Mouse (Mus musculus) forebrain, embryonic 15.5 days (tissue): ENCODE measurements at regions not wholly inside any gene's neighbourhood (a gene's known extent, or its start where the extent isn't known, plus 50 kb on each side); places are given as distances from the start of the nearest gene placed in this dataset.

Experiments used
- ATAC-seq: fragments of 200-750 bp; cut with Nextera tagmentation; replicated peaks from 2 replicates; pipeline ENCODE4 v1.8.0; 2017; ENCODE audit warnings: mild to moderate bottlenecking, moderate TSS enrichment, moderate library complexity
- H3K27ac ChIP-seq: fragments of 300-500 bp; sonication (generic); replicated peaks from 2 replicates; pipeline ENCODE4 v1.5.1; 2015; ENCODE audit warnings: mild to moderate bottlenecking, inconsistent platforms
- H3K27me3 ChIP-seq: fragments of 300-500 bp; sonication (generic); 2 replicates; pipeline ENCODE4 v1.6.1; 2015; ENCODE audit warnings: inconsistent platforms
- H3K36me3 ChIP-seq: fragments of 300-500 bp; sonication (generic); 2 replicates; pipeline ENCODE4 v1.6.1; 2015; ENCODE audit warnings: mild to moderate bottlenecking, inconsistent platforms
- H3K4me1 ChIP-seq: fragments of 300-500 bp; sonication (generic); 2 replicates; pipeline ENCODE4 v1.6.1; 2015; ENCODE audit warnings: inconsistent platforms
- H3K4me2 ChIP-seq: fragments of 300-500 bp; sonication (generic); replicated peaks from 2 replicates; pipeline ENCODE4 v1.6.1; 2015; ENCODE audit warnings: mild to moderate bottlenecking, inconsistent platforms
- H3K4me3 ChIP-seq: fragments of 300-500 bp; sonication (generic); 2 replicates; pipeline ENCODE4 v1.5.1; 2015; ENCODE audit warnings: mild to moderate bottlenecking, inconsistent platforms
- H3K9ac ChIP-seq: fragments of 300-500 bp; sonication (generic); replicated peaks from 2 replicates; pipeline ENCODE4 v1.6.1; 2015; ENCODE audit warnings: mild to moderate bottlenecking, inconsistent platforms
- H3K9me3 ChIP-seq: fragments of 300-500 bp; sonication (generic); 2 replicates; pipeline ENCODE4 v1.6.1; 2016; ENCODE audit warnings: inconsistent platforms
- WGBS: fragments of 180-500 bp; shearing (Covaris S2); methylation state at CpG from one replicate; pipeline ENCODE4 v1.1.7; 2015; ENCODE audit warnings: mixed read lengths; 5-methylcytosine and 5-hydroxymethylcytosine counted together

DNA sequence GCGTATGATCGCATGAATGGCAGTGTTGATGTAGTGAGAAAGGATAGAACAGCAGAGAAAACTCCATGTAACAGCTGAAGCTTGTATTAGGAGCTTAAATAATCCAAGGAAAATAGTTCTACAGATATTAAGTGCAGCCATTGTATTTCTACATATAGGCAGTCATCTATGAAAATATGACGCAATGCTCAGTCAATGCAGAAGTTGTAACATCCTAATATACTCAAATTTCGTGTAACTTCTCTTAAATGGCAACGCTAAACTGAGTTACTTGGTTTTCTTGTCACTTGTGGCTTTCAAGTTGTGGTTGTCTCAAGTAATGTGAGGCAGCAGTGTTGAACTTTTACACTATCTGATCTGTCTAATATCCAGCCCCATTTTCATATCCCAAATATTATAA is 127.1 kb upstream of the Thbs1 start:
- Histone ChIP-seq H3K27me3 (no peaks in the 10 kb centered on the region), H3K9me3 (no peaks in the 10 kb centered on the region), H3K4me1 (no peaks in the 10 kb centered on the region), H3K4me3 (no peak overlapping the region), H3K36me3 (no peaks in the 10 kb centered on the region), H3K9ac (no peak overlapping the region), H3K4me2 (no peak overlapping the region), H3K27ac (no peak overlapping the region)
- 92% methylated on average over 5 of the region's 5 CpGs for WGBS
- no peak for ATAC-seq

DNA sequence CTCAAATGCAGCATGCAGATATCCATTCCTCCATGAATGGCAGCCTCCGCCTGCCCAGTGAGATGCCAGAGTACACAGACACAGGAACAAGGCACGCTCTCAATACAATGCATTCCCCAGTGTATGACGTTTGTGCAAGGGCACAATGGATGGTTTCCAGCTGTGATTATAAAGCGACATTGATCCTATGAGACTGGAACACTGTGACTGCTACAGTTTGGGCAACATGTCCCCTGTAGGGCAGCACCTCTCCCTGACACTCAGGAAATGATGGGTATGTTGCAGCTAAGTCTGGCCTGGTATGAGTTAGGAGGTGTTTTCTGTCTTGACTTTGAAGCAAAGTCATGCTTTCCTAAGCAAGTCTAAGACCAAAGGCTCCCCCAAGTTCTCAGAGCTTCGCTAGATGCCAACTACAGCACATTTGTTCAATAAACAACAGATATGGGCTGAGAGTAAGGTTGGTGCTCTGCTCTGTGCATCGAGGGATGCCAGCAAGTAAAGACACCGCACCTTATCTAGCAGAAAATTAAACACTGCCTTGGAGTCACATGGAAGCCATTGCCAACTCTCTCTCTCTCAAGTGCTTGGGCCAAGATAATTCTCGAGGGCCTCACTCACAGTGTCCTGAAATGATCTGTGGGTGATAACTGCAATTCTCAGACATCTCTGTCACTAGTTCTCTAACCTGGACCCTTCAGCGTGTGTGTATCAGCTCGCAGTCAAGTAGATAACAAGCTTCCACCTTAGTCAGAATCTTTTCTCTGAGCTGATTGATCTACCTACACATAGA is 124.1 kb upstream of the Thbs1 start:
- no peak for ATAC-seq
- Histone ChIP-seq H3K9me3 (no peaks in the 10 kb centered on the region), H3K36me3 (no peaks in the 10 kb centered on the region), H3K4me3 (no peak overlapping the region), H3K4me2 (no peak overlapping the region), H3K27ac (no peak overlapping the region), H3K9ac (no peak overlapping the region), H3K4me1 (no peaks in the 10 kb centered on the region), H3K27me3 (no peaks in the 10 kb centered on the region)
- 68% methylated on average over 10 of the region's 10 CpGs for WGBS

DNA sequence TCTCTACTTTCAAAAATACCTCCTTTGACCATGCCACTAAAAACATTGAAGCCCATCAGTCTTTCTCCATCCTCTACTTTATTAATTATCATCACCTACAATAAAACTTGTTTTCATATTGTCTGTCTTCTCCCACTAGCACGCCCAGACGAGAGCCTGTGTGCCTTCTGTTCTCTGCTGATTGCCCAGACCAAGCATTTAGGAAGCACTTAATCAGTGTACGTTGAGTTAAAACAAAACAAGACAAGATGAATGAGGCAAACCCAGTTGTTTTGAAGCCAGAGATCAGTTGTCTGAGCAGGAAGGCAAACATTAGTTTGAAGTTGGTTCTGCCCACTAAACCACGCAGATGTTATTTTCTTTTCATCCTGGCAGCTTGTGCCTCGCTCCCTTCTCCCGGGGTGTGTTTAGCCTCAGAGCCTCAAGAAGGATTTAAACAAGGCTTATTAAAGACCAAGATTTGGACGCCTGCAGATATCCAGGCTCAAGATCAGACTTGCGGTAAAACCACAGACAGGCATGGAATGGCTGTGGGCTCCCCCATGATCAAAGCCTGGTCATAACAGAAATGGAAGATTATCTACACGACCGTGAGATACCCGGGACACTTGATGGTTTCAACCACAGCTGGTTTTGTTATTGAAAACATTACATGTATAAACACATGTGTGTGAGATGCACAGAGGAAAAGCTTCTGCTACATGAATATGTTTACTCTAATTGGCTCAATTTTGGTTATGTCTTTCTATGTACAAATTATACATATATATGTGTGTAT is 123.1 kb upstream of the Thbs1 start:
- Histone ChIP-seq H3K27ac (no peak overlapping the region), H3K4me1 (no peaks in the 10 kb centered on the region), H3K27me3 (no peaks in the 10 kb centered on the region), H3K4me2 (no peak overlapping the region), H3K36me3 (no peaks in the 10 kb centered on the region), H3K4me3 (no peak overlapping the region), H3K9me3 (no peaks in the 10 kb centered on the region), H3K9ac (no peak overlapping the region)
- 70% methylated on average over 11 of the region's 11 CpGs for WGBS
- ATAC-seq: no peak

DNA sequence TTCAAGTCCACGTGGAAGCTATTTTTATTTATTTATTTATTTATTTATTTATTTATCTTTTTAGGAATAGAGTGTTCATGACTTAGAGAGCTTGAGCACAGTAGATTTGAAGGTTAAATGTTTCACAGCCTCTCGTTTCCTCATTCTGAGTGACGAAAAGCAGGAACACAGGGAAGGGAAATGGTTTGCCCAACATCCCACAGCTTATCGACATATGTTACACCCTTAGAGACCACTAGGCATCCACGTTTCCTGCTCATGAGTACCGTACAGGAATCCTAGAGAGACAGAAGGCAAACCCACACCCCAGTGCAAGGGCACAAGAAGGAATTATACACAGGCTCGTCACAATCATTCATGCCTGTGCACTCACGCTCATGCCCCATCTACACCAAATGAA is 122.5 kb upstream of the Thbs1 start:
- ATAC-seq: no peak
- H3K36me3 ChIP-seq: no peaks in the 10 kb centered on the region
- no peaks in the 10 kb centered on the region for H3K4me1 ChIP-seq
- H3K27ac ChIP-seq: no peak overlapping the region
- H3K9ac ChIP-seq: no peak overlapping the region
- H3K4me2 ChIP-seq: no peak overlapping the region
- H3K27me3 ChIP-seq: no peaks in the 10 kb centered on the region
- H3K4me3 ChIP-seq: no peak overlapping the region
- 92% methylated on average over 8 of the region's 8 CpGs for WGBS
- H3K9me3 ChIP-seq: no peaks in the 10 kb centered on the region

DNA sequence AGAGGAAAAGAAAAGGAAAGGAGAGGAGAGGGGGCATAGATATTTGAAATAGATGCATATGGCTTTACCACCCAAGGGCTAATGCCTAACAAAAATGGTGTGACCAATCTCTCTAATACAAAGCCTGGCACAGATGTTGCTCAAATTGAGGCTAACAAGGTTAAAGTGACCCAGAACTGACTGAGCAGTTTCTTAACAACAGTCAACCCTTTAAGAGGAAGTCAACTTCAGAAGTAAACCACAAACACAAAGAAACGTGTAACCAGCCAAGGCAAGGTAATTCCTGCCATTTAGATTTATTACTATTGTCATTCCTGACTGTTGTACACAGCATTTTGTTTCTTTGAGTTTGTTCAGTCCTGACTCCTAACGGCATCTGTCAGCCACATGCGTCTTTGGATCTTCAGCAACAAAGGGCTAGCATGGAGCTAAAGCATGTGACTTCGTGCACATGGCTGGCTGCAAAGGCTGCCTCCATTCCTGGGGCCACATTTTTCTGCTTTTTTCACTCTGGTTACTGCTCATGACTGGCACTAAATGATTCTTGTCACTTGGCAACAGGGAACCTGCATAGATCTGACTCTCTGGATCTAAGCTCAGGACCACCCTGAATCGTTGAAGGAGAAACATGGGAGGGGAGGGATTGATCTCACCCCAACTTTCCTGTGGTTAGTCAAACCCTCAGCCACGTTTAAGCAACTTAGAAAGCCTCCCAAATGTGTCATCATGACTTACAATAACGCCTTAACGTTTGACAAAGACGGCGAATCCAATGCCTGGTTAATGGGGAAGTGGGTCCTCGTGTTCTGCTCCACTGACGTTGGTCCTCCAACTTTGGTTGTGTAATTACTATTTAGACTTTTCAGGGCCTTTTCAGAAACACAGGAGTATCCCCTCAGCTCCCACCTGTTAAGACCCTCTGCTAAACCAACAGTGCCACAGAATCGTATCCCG is 115.3 kb upstream of the Thbs1 start:
- Histone ChIP-seq H3K36me3 (no peaks in the 10 kb centered on the region), H3K9me3 (no peaks in the 10 kb centered on the region), H3K27ac (no peak overlapping the region), H3K27me3 (no peaks in the 10 kb centered on the region), H3K4me1 (no peaks in the 10 kb centered on the region), H3K4me2 (no peak overlapping the region), H3K9ac (no peak overlapping the region), H3K4me3 (no peak overlapping the region)
- ATAC-seq: no peak
- 82% methylated on average over 14 of the region's 14 CpGs for WGBS

DNA sequence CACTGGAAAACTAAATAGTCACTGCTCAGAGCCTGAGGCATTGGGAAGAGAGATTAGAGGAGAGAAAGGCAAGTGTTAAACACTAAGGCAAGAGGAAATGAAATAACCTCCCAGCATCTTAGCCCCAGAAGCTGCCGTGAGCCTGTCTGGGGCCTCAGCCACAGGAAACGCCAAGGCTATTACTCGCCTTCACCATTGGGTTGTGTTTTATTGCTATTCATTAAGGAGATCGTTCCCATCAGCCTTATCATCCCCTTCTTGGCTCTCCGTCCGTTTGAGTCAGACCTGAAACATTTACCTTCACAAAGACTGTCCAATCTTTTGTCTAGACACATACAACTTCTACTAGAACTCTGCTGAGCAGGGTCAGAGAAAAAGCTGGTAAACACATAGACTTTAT is 112.0 kb upstream of the Thbs1 start:
- H3K4me2 ChIP-seq: no peak overlapping the region
- 65% methylated on average over 6 of the region's 6 CpGs for WGBS
- H3K36me3 ChIP-seq: no peaks in the 10 kb centered on the region
- no peak for ATAC-seq
- no peaks in the 10 kb centered on the region for H3K27me3 ChIP-seq
- no peak overlapping the region for H3K9ac ChIP-seq
- no peaks in the 10 kb centered on the region for H3K9me3 ChIP-seq
- no peak overlapping the region for H3K4me3 ChIP-seq
- no peak overlapping the region for H3K27ac ChIP-seq
- H3K4me1 ChIP-seq: no peaks in the 10 kb centered on the region

DNA sequence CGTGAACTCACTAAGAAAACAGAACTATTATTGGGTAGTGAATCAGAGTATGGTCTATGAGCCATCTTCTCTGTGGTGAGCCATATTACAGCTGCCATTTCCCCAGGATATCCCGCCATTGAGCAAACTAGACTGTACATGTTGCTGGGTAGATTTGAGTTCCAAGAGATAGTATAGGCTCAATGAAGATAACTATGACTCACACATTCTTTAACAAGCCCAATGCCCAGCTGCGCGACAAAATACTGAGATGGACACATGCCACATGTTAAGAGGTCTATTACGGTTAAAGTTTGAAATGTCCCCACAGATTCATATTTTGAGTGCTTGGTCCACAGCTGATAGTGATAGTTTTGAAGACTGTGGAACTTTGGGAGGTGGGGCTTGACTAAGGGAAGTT is 107.5 kb upstream of the Thbs1 start:
- Histone ChIP-seq H3K27ac (no peak overlapping the region), H3K9ac (no peak overlapping the region), H3K9me3 (no peaks in the 10 kb centered on the region), H3K4me1 (no peaks in the 10 kb centered on the region), H3K27me3 (no peaks in the 10 kb centered on the region), H3K4me3 (no peak overlapping the region), H3K36me3 (no peaks in the 10 kb centered on the region), H3K4me2 (no peak overlapping the region)
- WGBS: 94% methylated on average over 5 of the region's 5 CpGs
- no peak for ATAC-seq

DNA sequence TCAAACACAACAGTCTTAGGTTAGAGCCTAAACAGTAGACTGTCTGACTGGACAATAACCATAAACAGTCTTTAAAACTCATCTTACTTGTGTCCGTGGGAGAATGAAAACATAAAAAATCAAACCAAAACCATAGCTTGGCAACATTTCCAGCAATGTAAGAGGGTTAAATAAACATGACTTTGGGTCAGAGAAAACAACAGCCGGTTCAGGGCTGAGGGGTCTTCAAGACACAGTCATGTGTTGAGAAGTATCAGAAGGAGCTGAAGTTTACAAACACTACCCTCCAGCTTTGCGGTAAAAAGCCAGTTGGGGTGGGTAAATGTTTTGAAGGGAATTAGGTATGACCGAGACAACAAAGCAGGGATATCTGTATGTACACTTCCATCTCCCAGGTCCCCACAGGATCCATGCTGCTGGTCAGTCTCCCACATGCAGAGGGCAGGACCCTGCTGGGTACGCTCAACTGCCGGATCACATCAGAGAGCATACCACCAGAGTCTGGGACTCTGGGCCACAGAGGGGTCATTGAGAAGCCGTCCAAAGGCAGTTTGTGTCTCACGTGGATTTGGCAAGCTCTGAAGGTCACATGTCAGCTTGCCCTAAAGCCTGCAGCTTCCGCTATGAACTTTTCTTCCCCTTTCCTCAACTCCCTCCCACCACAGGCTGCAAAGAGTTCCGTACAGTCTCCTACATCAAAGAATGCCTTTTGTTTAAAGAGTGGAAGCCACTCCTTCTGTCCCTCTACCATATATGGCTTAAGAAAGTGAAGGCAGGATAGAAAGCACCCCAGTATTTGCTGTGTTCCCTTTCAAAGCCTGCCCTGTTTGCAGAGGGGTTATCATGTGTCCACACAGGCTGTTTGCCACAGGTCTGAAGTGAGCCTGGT is 103.9 kb upstream of the Thbs1 start:
- no peak overlapping the region for H3K27ac ChIP-seq
- WGBS: 71% methylated on average over 10 of the region's 10 CpGs
- no peak for ATAC-seq

DNA sequence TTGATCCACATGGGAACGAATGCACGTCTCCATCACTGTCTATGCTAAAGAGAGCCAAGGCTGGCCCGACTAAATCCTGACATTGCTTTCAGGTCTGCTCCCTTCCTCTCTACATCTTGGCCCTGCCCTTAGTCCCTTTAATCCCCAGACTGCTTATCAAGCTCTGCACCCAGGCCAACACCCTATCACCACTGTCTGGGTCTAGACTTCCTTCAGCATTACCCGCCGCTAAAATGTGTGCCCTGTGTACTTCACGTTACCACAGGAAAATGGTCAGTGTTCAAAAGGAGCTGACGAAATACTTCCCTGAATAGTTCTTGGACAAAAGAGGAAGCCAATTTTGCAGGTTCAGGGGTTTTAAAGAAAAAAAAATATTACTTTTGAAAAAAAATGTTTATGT is 100.0 kb upstream of the Thbs1 start:
- no peak for ATAC-seq
- no peak overlapping the region for H3K4me2 ChIP-seq
- no peaks in the 10 kb centered on the region for H3K36me3 ChIP-seq
- no peak overlapping the region for H3K4me3 ChIP-seq
- WGBS: 92% methylated on average over 7 of the region's 7 CpGs
- H3K9me3 ChIP-seq: no peaks in the 10 kb centered on the region
- no peaks in the 10 kb centered on the region for H3K4me1 ChIP-seq
- no peak overlapping the region for H3K27ac ChIP-seq
- H3K9ac ChIP-seq: no peak overlapping the region
- H3K27me3 ChIP-seq: no peaks in the 10 kb centered on the region

More for the DNA sequence above, 103.9 kb upstream of the Thbs1 start:
- no peak overlapping the region for H3K4me2 ChIP-seq
- no peaks in the 10 kb centered on the region for H3K4me1 ChIP-seq
- H3K9ac ChIP-seq: no peak overlapping the region
- no peaks in the 10 kb centered on the region for H3K36me3 ChIP-seq
- no peaks in the 10 kb centered on the region for H3K9me3 ChIP-seq
- H3K27me3 ChIP-seq: no peaks in the 10 kb centered on the region
- no peak overlapping the region for H3K4me3 ChIP-seq

DNA sequence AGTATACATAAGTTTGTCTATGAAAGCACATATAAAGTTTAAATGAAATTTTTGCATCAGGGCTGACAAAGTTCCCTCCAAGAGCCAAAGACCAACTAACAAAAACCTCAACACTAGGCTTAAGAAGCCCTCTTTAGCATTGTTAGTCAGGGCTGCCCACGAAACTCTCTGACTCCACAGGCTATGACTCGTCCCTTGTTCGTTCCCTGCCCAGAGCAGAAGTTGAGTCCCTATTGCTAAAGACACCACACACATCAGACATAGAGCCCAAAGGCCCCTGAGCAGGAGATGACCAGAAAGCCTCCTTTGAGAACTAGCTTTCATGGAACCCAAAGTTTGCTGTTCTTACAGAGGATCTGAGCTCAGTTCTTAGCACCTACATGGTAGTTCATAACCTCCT is 99.5 kb upstream of the Thbs1 start:
- WGBS: 81% methylated on average over 3 of the region's 3 CpGs

DNA sequence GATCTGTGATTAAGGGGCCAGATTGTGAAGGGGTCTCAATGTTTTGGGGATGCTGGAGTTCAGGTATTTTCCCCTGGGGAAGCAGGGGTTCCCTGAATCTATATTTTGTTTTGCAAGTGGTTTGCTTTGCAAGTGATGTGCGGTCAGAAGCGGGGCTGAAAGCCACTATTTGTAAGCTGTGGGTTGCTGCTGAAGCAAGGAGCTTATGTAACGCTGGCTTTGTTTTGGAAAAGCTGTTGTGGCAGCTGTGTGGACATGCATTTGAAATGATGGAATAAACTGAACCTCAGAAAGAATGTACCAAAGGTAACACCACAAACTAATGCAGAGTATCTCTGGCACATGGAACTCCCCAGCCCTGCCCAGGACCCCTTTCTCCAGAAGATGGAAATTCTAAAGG is 98.5 kb upstream of the Thbs1 start:
- ATAC-seq: no peak
- H3K4me3 ChIP-seq: no peak overlapping the region
- H3K27ac ChIP-seq: no peak overlapping the region
- H3K36me3 ChIP-seq: no peaks in the 10 kb centered on the region
- 66% methylated on average over 3 of the region's 3 CpGs for WGBS
- H3K27me3 ChIP-seq: no peaks in the 10 kb centered on the region
- no peaks in the 10 kb centered on the region for H3K9me3 ChIP-seq
- H3K4me2 ChIP-seq: no peak overlapping the region
- H3K9ac ChIP-seq: no peak overlapping the region
- no peaks in the 10 kb centered on the region for H3K4me1 ChIP-seq

More for the DNA sequence above, 99.5 kb upstream of the Thbs1 start:
- Histone ChIP-seq H3K9ac (no peak overlapping the region), H3K9me3 (no peaks in the 10 kb centered on the region), H3K4me3 (no peak overlapping the region), H3K4me2 (no peak overlapping the region), H3K27me3 (no peaks in the 10 kb centered on the region), H3K27ac (no peak overlapping the region), H3K36me3 (no peaks in the 10 kb centered on the region), H3K4me1 (no peaks in the 10 kb centered on the region)
- no peak for ATAC-seq
